Mouse (Mus musculus): ENCODE results near the gene Prkcd.

The Prkcd gene

DNA sequence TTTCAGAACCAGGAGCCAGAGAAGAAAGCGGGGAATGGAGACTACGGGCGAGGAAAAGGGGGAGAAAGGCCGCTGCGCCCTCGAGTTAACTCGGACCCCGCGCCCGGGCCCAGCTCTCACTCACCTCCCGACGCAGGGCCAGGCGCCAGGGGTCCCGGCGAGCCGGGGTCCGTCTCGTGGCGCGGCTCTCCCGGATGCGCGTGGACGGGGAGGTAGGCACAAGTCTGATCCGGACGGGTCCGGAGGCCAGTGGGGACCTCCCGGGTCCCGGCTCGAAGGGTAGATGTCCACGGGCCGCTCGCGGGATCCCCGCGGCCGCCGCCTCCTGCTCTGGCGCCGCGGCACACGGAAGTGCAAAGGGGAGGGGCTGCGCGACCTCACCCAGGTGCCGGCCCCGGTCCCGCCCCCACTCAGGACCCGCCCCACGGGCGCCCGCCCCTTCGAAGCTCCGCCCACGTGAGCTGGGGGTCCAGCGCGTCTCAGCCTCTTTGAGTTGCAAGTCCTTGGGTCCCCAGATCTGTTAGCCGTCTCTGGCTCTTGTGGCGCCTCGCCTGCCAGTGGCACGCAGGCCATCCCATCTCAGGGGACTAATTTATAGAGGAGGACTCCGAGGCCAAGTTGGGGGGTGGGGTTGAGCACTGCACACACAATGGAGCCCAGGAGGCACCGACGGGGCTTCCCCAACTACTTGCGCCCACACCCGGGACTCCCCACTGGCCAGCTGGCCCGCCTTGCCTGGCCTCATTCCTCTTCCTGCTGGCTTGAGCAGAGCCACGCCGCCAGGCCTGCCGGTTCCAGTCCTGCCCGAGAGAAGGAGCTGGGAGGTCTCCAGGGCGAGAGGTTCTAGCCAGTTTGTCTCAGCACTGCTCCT lies at the start of gene Prkcd:
Prkcd (minus strand) TSS at position 355 of the 871 bp plus-strand sequence.
- DNase-seq (ENCODE audit: low spot score in 2 of 2) = no peak

DNA sequence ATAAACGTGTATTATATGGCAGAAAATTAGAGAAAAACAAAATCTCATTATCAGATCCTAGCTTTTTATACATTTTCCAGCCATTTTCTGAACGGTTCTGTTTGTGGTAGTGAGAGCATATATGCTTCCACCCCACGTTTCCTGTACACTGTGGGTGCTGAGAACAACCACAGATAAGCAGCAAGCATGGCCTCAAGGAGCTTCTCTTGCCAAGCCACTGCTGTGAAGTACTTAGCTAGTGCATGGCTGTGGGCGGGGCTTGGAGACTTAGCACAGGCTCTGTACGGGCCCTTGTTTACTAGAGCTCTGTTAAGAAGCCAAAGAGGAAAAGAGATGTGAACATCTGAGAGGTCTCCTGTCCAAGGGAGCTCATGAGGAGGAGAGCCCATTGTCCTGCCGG lies 48.9 kb upstream of the Prkcd start:
- DNase-seq (ENCODE audit: low spot score in 2 of 2) = no peak

DNA sequence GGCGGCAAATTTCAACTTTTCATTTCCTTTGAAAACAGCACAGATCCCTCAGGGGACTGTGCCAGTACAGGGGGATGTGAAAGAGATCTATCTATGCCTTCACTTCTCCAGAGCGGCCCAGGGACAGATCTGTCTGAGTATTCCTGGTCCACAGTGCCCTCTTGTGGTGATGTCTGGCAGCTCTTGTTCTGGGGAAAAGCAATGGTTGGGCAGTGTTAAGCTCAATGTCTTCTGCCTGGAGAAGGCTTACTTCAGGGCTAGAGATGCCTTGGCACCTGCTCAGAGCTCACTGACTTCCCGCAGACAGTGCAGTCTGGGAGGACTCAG lies 45.9 kb upstream of the Prkcd start:
- DNase-seq (ENCODE audit: low spot score in 2 of 2) = peak; percentile 90 to 91

DNA sequence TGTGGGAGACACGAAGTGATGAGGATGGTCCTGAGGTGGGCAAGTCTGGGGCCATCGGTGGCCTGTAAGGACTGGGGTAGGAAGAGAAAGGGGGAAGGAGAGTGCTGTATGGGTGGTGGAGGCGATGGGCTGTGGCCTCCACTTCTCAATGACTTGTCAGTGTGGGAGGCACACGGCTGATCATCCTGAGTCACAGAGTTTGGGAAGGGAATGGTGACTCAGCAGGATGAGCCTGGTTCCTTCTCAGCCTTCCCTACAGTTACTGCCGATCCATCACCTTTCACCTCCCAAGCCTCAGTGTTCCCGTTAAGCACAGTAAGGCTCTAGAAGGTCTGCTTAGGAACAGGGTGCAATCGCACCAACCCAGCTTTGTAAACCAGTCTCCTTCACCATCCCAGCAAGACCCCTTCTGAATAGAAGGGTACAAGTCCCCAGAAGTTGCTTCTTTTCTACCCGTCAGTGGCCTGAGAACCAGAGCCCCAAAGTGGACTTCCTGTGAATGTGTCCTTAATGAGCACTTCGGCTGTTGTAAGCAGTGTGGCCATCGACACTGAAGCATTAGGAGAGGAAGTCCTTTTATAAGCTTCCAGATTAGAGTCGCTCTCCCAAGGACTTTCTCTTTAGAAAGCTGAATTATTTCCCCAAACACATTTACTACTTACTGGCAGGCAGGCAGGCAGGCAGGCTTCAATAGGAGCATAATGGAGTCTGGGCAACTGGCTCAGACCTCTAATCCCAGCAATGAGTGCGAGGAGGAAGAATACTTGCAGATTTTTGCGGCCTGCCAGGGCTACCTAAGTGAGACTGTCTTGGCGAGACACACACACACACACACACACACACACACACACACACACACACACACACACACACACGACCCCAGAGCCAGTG lies 45.3 kb upstream of the Prkcd start:
- DNase-seq (ENCODE audit: low spot score in 2 of 2) = no peak

DNA sequence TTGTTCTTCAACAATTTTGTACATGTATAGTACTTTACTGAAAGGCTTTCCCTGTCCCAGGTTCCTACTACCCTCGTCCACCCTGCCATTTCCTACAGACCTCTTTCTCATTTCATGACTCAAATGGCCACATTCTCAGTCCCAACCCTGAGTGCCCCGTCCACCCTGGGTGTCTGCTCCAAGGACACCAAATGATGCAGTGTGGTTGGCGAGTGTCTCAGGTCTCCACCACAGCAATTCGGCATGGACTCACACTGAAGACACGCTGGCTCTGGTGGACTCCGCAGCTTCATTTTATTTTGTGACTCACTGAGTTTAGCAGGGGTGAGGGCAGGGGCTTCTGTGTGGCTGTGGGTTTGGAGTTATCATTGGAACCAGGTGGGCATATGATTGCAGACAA lies 44.2 kb upstream of the Prkcd start:
- no peak for DNase-seq (ENCODE audit: low spot score in 2 of 2)

DNA sequence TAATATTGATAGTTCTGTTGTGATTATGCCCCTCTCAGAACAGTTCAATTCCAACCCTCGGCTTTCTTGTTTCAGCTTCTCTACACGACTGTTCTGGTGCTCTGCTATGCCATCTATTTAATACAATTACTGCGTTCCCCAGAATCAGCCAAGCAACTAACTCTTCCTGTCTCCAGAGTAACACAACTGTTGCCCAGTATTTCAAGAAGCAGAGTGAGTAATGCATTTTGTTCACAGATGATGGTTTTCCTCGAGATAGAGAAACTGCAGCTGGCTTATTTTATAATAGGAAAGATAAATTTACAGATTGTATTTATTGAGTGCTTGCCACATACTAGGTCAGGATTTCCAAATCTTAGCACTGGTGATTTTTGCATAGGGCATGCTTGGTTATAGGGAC lies 40.6 kb upstream of the Prkcd start:
- DNase-seq (ENCODE audit: low spot score in 2 of 2) = no peak

DNA sequence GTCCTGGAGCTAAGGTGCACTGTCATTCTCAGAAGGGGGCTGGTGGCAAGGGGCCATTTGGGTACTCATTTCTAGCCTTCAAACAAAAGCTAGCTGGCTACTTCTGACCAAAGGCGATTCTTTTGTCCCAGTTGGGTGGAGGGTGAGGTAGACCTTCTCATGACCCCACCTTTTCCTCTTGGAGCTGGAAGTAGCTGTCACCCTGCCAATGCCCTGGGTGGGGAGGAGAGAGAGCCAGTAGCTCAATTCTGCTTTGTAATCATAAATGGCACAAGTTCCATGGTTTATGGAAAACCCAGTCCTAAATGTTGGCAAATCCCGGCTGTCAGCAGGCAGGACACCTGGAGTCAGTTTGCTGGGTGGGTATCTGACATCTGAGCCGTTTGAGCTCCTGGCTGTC lies 40.1 kb upstream of the Prkcd start:
- DNase-seq (ENCODE audit: low spot score in 2 of 2) = no peak

DNA sequence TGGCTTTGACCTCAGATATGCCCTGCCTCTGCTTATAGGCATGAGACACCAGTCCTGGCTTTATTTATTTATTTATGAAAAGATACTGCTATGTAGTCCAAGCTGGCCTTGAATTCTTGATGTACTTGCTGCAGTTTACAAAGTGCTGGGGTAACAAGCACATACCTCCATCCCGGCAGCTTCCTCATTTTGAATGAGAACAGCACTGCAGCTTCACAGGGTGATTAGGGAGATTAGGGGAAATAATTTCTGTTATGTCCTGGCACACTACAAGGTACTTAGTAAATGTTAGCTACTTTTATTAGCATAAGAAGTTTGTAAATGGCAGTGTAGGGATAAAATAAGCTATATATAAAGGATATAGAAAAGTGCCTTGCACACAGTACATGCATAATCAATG lies 29.5 kb upstream of the Prkcd start:
- DNase-seq (ENCODE audit: low spot score in 2 of 2) = no peak

DNA sequence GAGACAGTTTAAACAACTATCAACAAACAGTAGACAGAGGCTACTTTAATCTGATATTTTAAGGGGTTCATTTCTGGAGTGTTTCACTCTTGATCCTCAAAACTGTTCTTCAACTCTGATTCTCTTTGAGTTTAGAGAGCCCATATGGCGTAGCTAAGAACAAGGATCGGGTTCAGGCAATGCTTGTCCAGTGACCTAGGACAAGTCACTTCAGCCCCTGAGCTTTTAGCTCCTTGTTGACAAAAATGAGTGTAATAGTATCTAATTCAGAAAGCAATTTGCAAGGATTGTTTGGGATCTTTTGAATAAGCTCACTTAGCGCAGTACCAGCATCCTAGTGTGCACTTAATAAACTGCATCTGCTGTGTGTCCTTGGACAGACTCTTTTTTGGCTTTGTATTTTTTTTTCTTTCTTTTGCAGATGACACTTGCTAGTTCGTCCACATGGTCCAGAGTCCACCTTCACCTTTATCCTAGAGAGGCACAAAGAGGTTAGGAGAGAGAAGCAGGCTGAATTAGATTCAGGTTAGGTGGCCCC lies 28.8 kb upstream of the Prkcd start:
- no peak for DNase-seq (ENCODE audit: low spot score in 2 of 2)

DNA sequence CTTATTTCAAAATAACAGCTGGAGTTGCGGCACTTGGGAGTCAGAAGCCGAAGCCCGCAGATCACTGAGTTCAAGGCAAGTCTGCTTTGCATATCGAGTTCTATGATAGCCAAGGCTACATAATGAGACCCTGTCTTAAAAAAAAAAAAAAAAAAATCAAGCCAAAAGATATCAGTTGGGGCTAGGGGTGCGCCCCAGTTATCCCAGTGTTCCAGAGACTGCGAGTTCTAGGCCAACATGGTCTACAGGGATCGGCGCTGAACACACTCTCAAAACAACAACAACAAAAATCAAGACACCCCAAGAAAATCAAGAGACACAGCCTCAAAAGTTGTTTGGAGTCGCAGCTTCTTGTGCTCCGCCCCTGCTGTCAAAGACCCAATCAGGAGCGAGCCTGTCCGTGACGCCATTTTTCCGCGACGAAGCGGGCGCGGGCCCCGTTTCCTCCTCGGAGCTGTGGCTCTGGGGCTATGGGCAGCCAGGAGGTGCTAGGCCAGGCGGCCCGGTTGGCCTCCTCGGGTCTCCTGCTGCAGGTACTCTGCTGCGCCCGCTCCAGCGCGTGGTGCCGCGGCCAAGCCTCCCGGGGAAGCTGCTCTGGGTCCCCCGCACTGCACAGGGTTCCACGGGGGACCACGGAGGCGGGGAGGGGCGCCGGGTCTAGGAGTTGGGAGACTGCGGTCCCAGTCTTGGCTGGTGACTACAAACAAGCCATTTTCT lies 28.1 kb upstream of the Prkcd start, which contains the start of gene Rft1:
Rft1 (plus strand) TSS at position 418 of the 717 bp plus-strand sequence.
- DNase-seq (ENCODE audit: low spot score in 2 of 2) = peak; percentile 98 to 99

DNA sequence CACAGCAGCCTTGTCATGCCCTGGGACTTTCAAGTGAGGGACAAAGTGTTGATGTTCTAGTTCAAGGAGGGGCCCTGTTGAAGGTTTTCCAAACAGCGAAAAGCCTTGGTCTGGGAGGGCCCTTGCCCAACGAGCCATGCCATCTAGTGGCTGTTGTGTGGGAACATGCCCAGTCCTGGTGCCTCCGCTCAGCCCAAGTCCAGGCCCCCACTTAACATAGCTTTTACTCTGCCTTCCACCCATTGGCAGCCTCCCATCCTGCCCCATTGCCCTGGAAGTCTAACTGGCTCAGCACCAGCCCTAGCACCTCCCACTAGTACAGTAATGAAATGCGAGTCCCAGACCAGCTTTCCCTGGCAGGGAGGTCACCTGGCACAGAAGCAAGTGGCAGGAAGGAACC lies 25.0 kb upstream of the Prkcd start:
- no peak for DNase-seq (ENCODE audit: low spot score in 2 of 2)

DNA sequence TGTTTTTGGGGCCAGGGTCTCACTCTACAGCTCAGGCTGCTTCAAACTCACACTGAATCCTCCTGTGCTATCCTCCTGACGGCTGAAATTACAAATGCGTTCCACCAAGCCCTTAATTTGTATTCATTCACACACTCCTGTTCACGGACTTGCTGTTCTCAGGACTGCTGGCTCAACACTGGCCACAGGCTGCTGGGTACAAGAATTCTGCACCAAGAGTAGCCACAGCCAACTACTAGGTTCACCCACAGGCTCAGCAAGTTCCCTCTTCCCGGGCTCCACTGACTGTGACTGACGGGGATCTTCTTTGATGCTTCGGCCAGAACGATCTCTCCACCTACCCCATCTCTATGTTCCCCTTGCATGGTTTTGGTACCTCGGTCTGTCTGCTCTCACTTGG lies 23.7 kb upstream of the Prkcd start:
- no peak for DNase-seq (ENCODE audit: low spot score in 2 of 2)

DNA sequence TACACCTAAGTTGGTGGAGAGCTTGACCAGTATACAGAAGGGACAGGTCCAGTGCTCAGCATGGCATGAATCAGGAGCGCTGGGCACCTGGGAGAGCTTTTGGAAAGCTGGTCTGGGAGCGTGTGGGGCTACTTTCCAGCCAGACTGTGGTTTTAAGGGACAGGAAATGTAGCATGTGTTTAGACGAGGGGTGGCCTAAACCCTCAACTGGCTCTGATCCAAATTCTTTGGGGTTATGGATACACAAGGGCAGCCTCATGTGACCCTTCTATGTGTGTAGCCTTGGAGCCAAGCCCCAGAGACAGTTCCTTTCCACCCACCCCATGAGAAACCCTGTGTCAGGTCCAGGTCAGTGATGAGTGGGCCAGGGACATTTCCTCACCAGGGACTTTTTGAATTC lies 22.5 kb upstream of the Prkcd start:
- no peak for DNase-seq (ENCODE audit: low spot score in 2 of 2)

DNA sequence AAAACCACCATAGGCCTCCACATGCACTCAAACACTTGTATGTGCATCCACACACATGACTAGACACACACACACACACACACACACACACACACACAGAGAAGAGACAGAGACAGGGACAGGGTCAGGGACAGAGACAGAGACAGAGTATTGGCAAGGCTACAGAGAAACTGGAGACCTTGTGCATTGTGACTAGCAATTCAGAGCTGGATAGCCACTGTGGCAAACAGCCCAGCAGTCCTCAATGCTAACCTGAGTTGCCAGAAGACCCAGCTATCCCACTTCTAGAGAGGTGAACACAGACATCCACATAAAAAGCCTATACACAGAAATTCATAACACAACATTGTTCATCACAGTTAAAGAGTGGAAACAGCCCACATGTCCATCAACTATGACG lies 20.5 kb upstream of the Prkcd start:
- no peak for DNase-seq (ENCODE audit: low spot score in 2 of 2)

DNA sequence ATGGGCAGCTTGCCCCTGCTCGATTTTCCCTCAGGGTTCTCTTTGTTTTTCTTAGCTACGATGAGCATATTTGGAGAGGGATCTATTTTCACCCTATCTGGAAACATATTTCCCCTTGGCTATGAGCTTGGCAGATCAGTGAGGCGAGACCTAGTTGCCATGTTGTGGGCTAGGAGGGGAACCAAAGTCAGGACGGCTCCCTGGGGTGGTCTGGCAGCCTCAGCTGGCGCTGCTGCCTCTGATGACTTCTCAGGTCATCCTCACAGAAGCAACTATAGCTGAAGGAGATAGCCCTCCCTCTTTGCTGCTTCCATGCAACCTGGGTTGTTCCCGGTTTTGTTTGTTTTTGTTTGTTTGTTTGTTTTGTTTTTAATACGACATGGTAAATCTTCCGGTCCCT lies 19.1 kb upstream of the Prkcd start:
- no peak for DNase-seq (ENCODE audit: low spot score in 2 of 2)

DNA sequence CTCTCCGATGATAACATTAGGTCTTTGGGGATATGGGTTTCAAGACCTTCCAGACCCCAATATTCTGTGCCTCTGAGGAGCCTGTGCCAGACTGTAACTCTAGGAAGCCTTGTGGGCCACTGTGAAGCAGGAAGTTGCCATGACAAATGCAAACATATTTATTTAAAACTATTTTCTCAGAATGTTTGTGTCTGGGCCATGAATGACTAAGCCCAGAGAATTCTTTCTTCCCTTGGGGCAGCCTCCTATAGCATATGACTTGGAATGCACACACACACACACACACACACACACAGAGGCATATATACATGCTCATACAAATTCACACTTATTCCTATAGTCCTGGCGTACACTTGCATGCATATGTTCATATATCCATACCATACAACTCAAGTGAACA lies 18.0 kb upstream of the Prkcd start:
- DNase-seq (ENCODE audit: low spot score in 2 of 2) = no peak

DNA sequence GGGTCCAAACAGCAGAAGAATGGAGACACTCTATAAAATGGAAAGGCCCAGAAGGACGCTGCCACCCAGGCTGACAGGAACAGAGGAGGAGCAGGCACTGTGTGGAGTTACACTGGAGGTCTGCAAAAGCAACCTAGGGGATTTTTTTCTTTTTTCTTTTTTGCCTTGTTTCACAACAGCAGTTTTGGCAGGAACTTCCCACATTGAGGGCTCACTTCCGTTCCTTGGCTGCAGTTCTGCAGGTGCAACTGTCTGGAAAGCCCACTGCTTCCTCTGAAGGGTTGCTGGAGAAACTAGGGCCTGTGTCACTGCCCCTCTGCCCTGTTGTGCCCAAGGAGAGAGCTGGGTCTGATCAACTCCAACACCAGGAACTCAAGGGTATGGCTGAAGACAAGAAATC lies 15.7 kb upstream of the Prkcd start:
- no peak for DNase-seq (ENCODE audit: low spot score in 2 of 2)

DNA sequence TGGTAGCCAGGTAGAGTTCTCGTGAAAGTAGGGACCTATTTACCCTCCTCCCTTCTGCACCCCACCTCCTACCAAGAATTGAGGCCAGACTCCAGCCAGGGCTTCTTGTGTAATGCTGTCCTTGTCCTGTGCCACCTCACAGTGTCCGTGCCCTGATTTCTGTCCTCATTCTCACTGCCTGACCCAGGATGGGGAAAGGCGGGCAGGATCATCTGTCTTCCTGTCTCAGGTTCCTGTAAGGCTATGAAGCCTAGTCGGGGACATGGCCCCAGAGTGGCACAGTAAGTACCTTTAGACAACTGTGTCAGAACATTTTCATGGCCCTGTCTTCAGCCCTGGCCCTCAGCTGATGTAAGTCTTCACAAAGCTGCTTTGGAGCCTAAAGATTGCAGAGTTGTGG lies 12.7 kb upstream of the Prkcd start:
- no peak for DNase-seq (ENCODE audit: low spot score in 2 of 2)

DNA sequence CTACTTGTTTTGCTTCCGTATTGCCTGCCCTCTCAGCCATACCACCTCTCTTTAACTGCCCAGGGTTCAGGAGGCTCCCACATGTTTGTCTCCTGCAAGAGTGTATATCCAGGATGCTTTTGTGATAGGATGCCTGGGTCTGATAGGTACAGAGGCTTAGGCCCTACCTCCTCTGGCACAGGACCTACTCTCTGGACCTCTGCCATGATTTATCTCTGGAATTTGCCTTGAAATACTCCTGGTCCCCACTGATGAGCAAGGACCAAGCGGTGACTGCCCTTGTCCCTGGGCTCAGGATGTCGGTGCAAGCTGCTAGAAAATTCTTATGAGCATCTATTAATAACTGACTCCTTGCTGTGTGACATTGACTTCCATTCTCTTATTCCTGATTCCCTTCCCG lies 12.0 kb upstream of the Prkcd start:
- DNase-seq (ENCODE audit: low spot score in 2 of 2) = no peak

DNA sequence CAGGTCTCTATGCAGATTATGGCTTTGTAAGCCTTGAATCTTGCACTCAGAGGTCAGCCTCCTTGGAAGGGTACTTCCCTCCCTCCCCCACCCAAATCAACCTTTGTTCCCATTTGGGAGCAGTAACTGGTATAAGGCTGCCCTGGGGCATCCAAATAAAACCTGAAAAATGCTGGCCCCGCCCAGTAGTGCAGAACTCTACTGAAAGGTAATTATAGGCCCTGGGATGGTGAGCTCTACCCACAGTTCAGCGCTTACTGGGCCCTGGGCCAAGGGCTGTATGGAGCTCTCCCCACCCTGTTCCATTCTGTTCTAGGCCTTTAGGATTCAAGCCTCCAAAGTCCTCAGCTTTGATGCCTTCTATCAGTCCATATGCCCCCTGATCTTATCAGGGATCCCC lies 11.1 kb upstream of the Prkcd start:
- no peak for DNase-seq (ENCODE audit: low spot score in 2 of 2)

DNA sequence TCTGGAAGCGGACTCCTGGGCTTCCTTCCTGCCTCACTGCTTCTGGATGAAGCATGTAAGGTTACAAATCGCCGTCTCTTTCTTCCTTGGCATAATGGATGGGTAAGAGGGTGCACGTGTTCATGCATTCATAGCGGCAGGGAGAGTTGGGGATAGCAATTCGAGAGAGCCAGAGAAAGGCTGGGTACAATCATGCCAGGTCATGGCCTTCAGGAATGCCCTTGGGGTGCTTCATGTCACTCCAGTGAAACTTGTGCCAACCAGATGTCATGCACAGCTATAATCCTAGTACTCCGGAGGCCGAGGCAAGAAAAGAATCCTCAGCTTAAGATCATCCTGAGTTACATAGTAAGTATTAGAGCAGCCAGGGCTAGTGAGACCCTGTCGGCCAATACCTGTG lies 10.5 kb upstream of the Prkcd start:
- no peak for DNase-seq (ENCODE audit: low spot score in 2 of 2)

Measured in frontal cortex, postnatal 25 days (tissue).